Mouse (Mus musculus): ENCODE measurements at regions not wholly inside any gene's neighbourhood (a gene's known extent, or its start where the extent isn't known, plus 50 kb on each side); places are given as distances from the start of the nearest gene placed in this dataset.
A peak's percentile ranks its signal among the peaks of the same experiment; 100 is the strongest.

DNA sequence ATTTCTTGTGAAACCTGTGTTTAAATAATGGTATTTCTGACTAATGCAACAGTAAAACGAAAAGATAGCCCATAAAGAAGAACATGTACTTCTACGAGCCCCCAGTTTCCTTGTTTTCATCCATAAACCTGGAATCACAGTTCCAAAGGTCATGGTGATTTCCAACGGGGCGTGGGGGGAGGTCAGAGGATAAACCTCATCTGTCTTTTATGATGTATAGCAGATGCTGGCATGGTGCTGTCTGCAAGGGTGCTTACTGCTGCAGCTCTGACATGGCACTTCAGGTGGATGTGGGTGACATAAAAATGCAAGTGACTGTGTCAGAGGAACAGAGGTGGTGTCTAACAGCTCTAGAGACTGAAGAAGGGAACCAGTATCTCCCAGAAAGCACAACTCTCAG, 260.5 kb downstream of the Nuf2 start:
- H3K4me3 ChIP-seq (replicated peaks), result no peak overlapping the region
- no peaks in the 10 kb centered on the region for H3K4me1 ChIP-seq (replicated peaks)
- ATAC-seq, result peak; percentile 74
- no peak overlapping the region for H3K27ac ChIP-seq
- no peaks in the 10 kb centered on the region for H3K9me3 ChIP-seq
- H3K27me3 ChIP-seq (replicated peaks), result no peaks in the 10 kb centered on the region
- H3K4me2 ChIP-seq (replicated peaks), result no peak overlapping the region
- no peak overlapping the region for H3K9ac ChIP-seq
- no peaks in the 10 kb centered on the region for H3K36me3 ChIP-seq
- 40% methylated on average over 4 of the region's 4 CpGs for WGBS

DNA sequence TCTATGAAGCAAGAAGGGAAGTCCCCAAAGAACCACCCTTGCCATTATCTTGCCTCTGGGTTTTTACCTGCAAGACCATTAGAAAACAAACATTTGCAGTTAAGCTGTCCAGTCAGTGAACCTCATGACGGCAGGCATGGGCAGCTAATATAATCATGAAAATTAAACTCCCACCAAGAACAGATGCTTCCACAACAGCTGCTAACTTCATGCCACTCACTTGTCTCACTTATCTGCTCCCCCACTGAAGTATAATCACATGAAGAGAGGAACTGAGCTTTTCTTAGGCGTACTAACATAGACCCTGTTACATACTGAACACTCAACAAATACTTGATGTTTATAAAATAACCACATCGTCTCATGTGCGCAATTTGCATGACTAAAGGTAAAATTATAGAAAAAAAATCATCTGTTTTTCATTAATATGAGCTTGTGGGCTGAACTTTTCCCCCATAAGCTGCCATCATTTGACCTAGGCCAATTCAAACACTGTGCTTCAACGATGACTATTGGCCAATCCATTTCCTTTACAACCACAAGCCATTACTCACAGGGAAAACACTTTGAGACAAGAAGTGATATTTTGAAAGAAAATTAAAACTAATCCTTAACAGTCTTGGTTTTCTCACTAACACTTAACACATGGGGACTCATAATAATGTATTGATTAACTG, 267.1 kb downstream of the Nuf2 start:
- no peak for ATAC-seq

DNA sequence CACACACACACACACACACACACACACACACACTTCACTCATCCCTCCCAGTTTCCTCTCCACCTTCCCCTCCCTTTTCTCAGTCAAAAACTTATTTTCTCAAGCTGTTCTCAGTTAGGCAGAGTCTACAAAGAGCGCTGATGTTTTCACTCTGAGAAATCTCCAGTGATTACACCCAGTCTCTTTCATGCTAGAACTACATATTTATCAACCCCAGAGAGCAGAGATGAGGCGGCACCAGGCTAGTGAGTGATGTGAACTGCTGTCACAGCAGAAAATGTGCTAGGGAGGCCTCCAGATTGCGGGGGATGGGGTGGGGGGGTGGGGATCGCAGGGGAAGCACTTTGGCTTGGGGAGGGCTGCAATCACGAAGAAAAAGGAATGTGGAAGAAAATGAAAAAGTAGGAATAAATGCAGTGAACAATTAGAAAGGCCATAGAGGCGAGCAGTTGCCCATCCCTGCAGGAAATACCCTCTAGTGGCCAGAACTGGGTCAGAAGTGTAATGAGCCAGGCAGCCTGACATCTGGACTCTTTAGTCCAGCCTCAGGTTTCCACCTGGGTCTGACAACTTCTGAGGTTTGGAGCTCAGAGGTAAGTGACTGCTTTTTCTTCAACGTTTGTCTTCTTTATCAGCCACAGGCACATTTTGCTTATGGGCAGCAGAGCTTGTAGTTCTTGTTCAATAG, 276.9 kb downstream of the Nuf2 start:
- no peak overlapping the region for H3K4me3 ChIP-seq (replicated peaks)
- no peaks in the 10 kb centered on the region for H3K27me3 ChIP-seq (replicated peaks)
- no peak overlapping the region for H3K4me2 ChIP-seq (replicated peaks)
- 41% methylated on average over 7 of the region's 7 CpGs for WGBS
- H3K9me3 ChIP-seq, result no peaks in the 10 kb centered on the region
- no peaks in the 10 kb centered on the region for H3K4me1 ChIP-seq (replicated peaks)
- H3K36me3 ChIP-seq, result no peaks in the 10 kb centered on the region
- H3K9ac ChIP-seq, result no peak overlapping the region
- no peak overlapping the region for H3K27ac ChIP-seq
- no peak for ATAC-seq

More for the DNA sequence above, 267.1 kb downstream of the Nuf2 start:
- Histone ChIP-seq H3K4me2 (replicated peaks) (no peak overlapping the region), H3K4me1 (replicated peaks) (no peaks in the 10 kb centered on the region), H3K27me3 (replicated peaks) (no peaks in the 10 kb centered on the region), H3K4me3 (replicated peaks) (no peak overlapping the region), H3K9me3 (no peaks in the 10 kb centered on the region), H3K27ac (no peak overlapping the region), H3K9ac (no peak overlapping the region), H3K36me3 (no peaks in the 10 kb centered on the region)
- WGBS, result 78% methylated on average over 5 of the region's 5 CpGs

DNA sequence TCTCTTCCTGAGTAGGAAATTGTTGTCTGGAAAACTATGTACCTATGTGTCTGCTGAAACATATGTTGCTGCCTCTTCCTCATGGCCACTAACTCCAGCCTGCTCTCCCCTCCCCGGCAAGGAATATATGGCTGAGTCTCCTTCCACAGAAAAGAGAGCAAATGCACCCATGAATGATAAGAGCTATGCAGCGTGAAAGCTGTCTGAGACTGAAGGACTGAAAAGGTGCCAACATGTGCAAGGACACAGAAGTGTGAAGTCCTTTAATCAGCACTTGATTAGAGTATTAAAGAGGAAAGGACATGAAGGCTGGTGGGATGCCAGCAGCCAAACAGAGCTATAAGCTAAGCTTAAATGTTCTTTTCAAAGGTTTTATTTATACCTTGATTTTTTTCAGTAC, 279.1 kb downstream of the Nuf2 start:
- no peak for ATAC-seq
- Histone ChIP-seq H3K9ac (no peak overlapping the region), H3K27me3 (replicated peaks) (no peaks in the 10 kb centered on the region), H3K27ac (no peak overlapping the region), H3K36me3 (no peaks in the 10 kb centered on the region), H3K4me1 (replicated peaks) (no peaks in the 10 kb centered on the region), H3K4me3 (replicated peaks) (no peak overlapping the region), H3K4me2 (replicated peaks) (no peak overlapping the region), H3K9me3 (no peaks in the 10 kb centered on the region)
- 58% methylated on average over 2 of the region's 2 CpGs for WGBS

DNA sequence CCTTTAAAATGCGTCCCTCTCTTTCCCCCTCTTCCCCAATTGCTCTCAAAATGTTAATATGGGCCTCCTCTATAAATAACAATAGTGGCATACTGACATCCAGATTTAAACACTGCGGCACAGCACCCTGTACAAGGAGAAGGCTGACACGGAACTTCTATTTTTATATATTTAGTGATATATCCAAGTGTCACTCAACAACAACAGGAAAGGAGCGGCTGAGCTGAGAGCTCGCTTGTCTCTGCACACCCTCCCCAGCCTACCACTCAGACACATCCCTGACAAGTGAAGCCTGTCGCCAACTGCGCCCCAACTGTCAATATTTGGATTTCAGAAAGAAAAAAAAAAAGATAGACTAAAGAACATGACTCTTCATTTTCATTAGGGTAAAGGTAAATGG, 282.2 kb downstream of the Nuf2 start:
- Histone ChIP-seq H3K9ac (no peak overlapping the region), H3K4me2 (replicated peaks) (no peak overlapping the region), H3K36me3 (no peaks in the 10 kb centered on the region), H3K9me3 (no peaks in the 10 kb centered on the region), H3K27me3 (replicated peaks) (no peaks in the 10 kb centered on the region), H3K4me1 (replicated peaks) (no peaks in the 10 kb centered on the region), H3K27ac (no peak overlapping the region), H3K4me3 (replicated peaks) (no peak overlapping the region)
- ATAC-seq, result no peak
- 70% methylated on average over 7 of the region's 7 CpGs for WGBS

DNA sequence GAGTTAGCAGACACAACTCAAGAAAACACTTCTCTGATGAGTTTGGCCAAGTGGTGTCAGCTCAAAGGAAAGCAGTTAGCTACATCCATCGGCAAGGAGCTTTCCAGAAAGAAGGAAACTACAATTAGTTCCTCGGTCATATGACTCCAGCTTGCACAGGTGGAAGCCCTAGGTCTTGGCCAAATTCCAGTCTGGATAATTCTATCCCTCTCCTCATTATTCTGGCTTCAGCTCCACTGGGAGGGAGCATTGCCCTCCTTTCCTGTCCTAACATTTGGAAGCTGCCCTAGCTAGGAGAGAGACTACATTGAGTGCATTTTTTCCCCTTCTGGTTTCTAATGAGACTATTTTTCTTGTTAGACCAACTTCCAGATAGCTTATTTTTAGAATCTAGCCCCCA, 290.9 kb downstream of the Nuf2 start:
- no peak for ATAC-seq
- Histone ChIP-seq H3K4me1 (replicated peaks) (peaks cover 5% of the 10 kb centered on the region), H3K9ac (no peak overlapping the region), H3K4me3 (replicated peaks) (no peak overlapping the region), H3K27ac (no peak overlapping the region), H3K27me3 (replicated peaks) (no peaks in the 10 kb centered on the region), H3K36me3 (no peaks in the 10 kb centered on the region), H3K9me3 (no peaks in the 10 kb centered on the region), H3K4me2 (replicated peaks) (no peak overlapping the region)
- WGBS, result 73% methylated on average over 2 of the region's 2 CpGs

DNA sequence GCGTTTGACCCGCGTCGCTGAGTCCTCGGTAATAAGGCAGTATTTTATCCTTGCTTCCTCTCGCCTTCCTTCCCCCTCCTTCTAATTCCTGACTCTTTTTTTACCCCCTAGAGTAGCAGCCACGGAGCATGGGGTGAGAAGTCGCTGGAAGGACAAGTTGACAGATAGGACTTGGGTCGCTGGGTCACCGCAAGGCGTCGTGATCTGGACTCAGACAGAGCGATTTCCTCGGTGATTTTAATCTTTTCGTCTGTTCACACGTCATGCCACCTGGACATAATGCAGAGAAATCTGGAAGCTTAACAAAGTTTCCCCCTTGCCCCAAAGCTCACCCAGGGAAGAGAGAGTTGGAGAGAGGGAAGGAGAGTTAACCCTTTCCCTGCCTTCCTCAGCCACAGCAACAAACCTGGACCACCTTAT, 292.6 kb downstream of the Nuf2 start:
- 21% methylated on average over 16 of the region's 16 CpGs for WGBS
- no peak overlapping the region for H3K9ac ChIP-seq

DNA sequence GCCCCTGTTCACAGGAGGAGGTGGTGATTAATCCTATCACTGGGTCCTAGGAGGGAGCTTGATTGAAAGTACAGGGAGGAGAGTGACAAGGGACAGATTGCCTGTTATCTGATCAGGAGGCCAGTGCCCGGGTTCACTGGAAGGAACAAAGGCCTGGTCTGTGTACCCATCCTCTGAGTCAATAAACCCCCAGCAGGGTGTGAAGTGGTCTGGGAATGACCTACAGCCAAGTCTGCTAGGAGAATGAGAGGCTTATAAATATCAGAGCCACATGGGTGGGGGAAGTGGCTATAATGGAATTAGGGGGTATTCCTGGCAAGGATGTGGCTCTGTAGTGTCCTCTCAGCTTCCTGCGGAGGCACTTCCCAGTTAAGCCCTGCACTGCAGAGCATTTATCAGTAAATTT, 296.0 kb downstream of the Nuf2 start:
- H3K9ac ChIP-seq, result no peak overlapping the region
- no peak overlapping the region for H3K4me2 ChIP-seq (replicated peaks)
- WGBS, result 23% methylated on average over 2 of the region's 2 CpGs
- peaks cover 9% of the 10 kb centered on the region for H3K4me1 ChIP-seq (replicated peaks)
- no peaks in the 10 kb centered on the region for H3K27me3 ChIP-seq (replicated peaks)
- no peak overlapping the region for H3K4me3 ChIP-seq (replicated peaks)
- ATAC-seq, result peak; percentile 71; the same call in 1 of the 2 replicates
- no peaks in the 10 kb centered on the region for H3K36me3 ChIP-seq
- H3K9me3 ChIP-seq, result no peaks in the 10 kb centered on the region
- no peak overlapping the region for H3K27ac ChIP-seq

More for the DNA sequence above, 292.6 kb downstream of the Nuf2 start:
- Histone ChIP-seq H3K4me1 (replicated peaks) (peaks cover 9% of the 10 kb centered on the region), H3K27ac (no peak overlapping the region), H3K4me3 (replicated peaks) (no peak overlapping the region), H3K4me2 (replicated peaks) (peak overlapping the region; percentile 49), H3K9me3 (no peaks in the 10 kb centered on the region), H3K27me3 (replicated peaks) (no peaks in the 10 kb centered on the region), H3K36me3 (no peaks in the 10 kb centered on the region)
- ATAC-seq, result no peak

DNA sequence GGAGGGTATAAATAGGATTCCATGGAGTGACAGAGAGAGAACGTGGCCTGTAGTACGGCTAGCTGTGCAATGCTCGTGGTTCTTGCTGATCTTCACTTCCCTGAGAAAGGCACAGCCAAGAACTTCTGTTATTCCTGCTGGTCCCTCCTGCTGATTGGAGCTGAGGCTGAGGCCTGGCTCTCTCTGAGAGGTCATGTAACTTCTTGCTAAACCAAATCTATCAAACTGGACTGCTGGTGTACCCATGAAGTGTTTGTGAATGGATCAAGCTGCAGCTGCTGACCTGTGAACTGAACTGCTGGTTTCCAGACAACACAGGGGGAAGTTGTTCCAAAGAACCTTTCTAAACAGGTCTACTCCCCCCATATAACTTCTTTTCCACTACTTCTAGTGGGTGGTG, 297.9 kb downstream of the Nuf2 start:
- H3K4me2 ChIP-seq (replicated peaks), result no peak overlapping the region
- H3K4me1 ChIP-seq (replicated peaks), result 0 out of 2 replicates have a peak, but pooled peaks cover 6% of the 10 kb centered on the region
- H3K9me3 ChIP-seq, result no peaks in the 10 kb centered on the region
- WGBS, result 79% methylated on average over 3 of the region's 3 CpGs
- H3K9ac ChIP-seq, result no peak overlapping the region
- H3K27ac ChIP-seq, result no peak overlapping the region
- H3K4me3 ChIP-seq (replicated peaks), result no peak overlapping the region
- H3K27me3 ChIP-seq (replicated peaks), result no peaks in the 10 kb centered on the region
- H3K36me3 ChIP-seq, result no peaks in the 10 kb centered on the region
- no peak for ATAC-seq

DNA sequence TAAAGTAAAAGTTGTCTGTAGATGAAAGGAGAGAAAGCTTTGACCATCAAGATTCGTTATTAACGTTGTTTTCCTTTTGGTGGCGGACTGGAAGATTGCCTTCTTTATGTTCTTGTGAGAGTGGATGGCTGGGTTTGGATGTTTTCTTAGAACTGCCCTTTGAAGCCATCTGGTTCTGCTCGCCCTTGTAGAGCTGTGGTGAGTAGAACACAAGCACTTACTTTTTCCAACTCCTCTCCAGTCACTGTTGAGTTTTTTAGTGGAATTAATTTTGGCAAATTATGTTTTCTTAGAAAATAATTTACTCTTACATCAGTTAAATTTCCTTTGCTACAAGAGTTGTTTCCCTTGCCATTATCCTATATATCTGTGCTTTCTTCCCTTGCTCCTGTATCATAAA, 301.2 kb downstream of the Nuf2 start:
- no peak overlapping the region for H3K27ac ChIP-seq
- no peak overlapping the region for H3K4me3 ChIP-seq (replicated peaks)
- 0 out of 2 replicates have a peak, but pooled peaks cover under 1% of the 10 kb centered on the region for H3K4me1 ChIP-seq (replicated peaks)
- no peaks in the 10 kb centered on the region for H3K36me3 ChIP-seq
- H3K27me3 ChIP-seq (replicated peaks), result no peaks in the 10 kb centered on the region
- H3K9ac ChIP-seq, result no peak overlapping the region
- ATAC-seq, result no peak
- no peak overlapping the region for H3K4me2 ChIP-seq (replicated peaks)
- WGBS, result 61% methylated on average over 4 of the region's 4 CpGs
- H3K9me3 ChIP-seq, result no peaks in the 10 kb centered on the region

DNA sequence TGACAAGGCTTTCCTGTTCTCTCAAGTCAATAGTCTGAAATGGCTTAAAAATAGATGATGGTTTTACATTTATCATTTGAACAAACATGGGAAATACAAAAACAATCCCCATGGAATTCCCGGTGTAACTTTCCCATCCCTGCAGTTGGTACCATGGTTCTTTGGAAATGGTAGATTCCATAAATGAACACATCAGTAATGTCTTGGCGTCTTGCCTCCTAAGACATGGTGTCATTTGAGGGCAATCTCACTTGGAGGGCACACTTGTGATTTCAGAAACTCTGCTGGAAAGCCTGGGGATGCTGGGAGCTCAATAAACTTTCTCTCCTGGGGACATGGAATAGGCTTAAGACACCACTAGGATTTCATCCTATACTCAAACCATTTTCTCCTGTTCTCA, 306.8 kb downstream of the Nuf2 start:
- Histone ChIP-seq H3K9me3 (no peaks in the 10 kb centered on the region), H3K27ac (no peak overlapping the region), H3K9ac (no peak overlapping the region), H3K27me3 (replicated peaks) (no peaks in the 10 kb centered on the region), H3K4me1 (replicated peaks) (no peaks in the 10 kb centered on the region), H3K4me2 (replicated peaks) (no peak overlapping the region), H3K4me3 (replicated peaks) (no peak overlapping the region), H3K36me3 (no peaks in the 10 kb centered on the region)
- WGBS, result 88% methylated on average over 2 of the region's 2 CpGs
- ATAC-seq, result no peak

DNA sequence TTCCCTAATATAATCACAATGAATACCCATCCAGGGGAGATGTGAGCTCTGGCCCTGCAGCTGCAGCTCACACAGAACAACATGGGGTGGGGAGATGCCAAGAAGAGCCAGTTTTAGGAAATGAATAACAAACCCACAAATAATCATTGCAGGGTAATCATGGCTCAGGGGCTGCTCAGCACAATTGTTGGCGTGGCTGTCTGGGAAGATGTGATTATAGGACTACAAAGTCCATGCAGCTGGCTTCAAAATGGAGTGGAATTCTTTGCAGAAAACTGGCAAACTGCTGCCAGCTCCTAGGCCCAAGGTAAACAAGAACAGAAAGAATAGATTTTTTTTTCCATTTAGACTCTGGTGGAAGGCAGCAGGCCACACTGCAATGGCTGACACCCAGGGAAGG, 343.6 kb downstream of the Nuf2 start:
- H3K36me3 ChIP-seq, result no peaks in the 10 kb centered on the region
- no peaks in the 10 kb centered on the region for H3K9me3 ChIP-seq
- H3K27ac ChIP-seq, result no peak overlapping the region
- H3K4me3 ChIP-seq (replicated peaks), result no peak overlapping the region
- no peaks in the 10 kb centered on the region for H3K27me3 ChIP-seq (replicated peaks)
- no peak overlapping the region for H3K4me2 ChIP-seq (replicated peaks)
- 53% methylated on average over 1 of the region's 1 CpGs for WGBS
- no peak overlapping the region for H3K9ac ChIP-seq
- no peaks in the 10 kb centered on the region for H3K4me1 ChIP-seq (replicated peaks)
- no peak for ATAC-seq

DNA sequence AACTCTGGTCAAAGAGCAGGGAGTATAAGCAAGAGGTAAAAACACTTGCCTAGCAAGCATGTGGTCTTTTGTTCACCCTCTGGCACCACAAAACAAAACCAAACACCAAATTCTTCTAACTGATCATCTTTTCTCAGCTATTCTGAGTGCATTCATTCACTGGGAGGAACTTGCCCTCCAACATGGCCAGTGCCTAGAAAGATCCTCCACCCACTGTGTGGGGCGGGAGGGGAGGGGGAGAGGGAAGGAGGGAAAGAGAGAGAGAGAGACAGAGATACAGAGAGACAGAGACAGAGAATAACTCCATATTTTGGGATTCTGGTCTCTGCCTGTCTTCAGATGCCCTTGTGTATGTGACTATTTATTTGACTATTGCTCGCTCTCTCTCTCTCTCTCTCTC, 360.9 kb downstream of the Nuf2 start:
- Histone ChIP-seq H3K4me3 (replicated peaks) (no peak overlapping the region), H3K27me3 (replicated peaks) (no peaks in the 10 kb centered on the region), H3K9me3 (no peaks in the 10 kb centered on the region), H3K4me1 (replicated peaks) (no peaks in the 10 kb centered on the region), H3K36me3 (no peaks in the 10 kb centered on the region), H3K9ac (no peak overlapping the region), H3K4me2 (replicated peaks) (no peak overlapping the region), H3K27ac (no peak overlapping the region)
- no peak for ATAC-seq
- 87% methylated on average over 2 of the region's 2 CpGs for WGBS

All from intestine, embryonic 15.5 days (tissue).